Mouse (Mus musculus) heart, postnatal 14 days (tissue): ENCODE data around the gene Ndufa12. TPM values are rescaled to one million over a fixed set of nuclear protein-coding genes. Genes with fewer than 3 reads are reported as not detected.
A peak's percentile ranks its signal among the peaks of the same experiment; 100 is the strongest.

Source experiments
- DNase-seq, 2 experiments: peaks; one replicate each; pipeline ENCODE4 v3.0.0; 2021 to 2022
- intact Hi-C: fragments of 180-260 bp; cut with DNase I; formaldehyde crosslinking; loops from one replicate; pipeline ENCODE4 v1.15.1; 2025
- long read RNA-seq, 2 experiments: library from polyadenylated mRNA; stranded (forward); transcript quantifications; one replicate each; pipeline ENCODE4 v2.0.0; 2021
- total RNA-seq, 2 experiments: library from RNA; stranded (reverse); gene quantifications; 2 replicates each; pipeline ENCODE4 v1.2.3; 2021

Gene Ndufa12
- total RNA-seq = 100 to 1,000 TPM; 667 to 680 TPM
- long read RNA-seq, experiment 1, transcript Ndufa12-201 (4 exons, 1,110 nt) = major isoform, 466 of 470 reads
- long read RNA-seq, experiment 1, partial matches to known transcripts = 2 of 470 reads
- long read RNA-seq, experiment 1, other reads (novel, unspliced or antisense) = 2 of 470 reads
- long read RNA-seq, experiment 2, transcript Ndufa12-201 (4 exons, 1,110 nt) = major isoform, 436 of 449 reads
- long read RNA-seq, experiment 2, partial matches to known transcripts = 8 of 449 reads
- long read RNA-seq, experiment 2, other reads (novel, unspliced or antisense) = 4 of 449 reads

DNA sequence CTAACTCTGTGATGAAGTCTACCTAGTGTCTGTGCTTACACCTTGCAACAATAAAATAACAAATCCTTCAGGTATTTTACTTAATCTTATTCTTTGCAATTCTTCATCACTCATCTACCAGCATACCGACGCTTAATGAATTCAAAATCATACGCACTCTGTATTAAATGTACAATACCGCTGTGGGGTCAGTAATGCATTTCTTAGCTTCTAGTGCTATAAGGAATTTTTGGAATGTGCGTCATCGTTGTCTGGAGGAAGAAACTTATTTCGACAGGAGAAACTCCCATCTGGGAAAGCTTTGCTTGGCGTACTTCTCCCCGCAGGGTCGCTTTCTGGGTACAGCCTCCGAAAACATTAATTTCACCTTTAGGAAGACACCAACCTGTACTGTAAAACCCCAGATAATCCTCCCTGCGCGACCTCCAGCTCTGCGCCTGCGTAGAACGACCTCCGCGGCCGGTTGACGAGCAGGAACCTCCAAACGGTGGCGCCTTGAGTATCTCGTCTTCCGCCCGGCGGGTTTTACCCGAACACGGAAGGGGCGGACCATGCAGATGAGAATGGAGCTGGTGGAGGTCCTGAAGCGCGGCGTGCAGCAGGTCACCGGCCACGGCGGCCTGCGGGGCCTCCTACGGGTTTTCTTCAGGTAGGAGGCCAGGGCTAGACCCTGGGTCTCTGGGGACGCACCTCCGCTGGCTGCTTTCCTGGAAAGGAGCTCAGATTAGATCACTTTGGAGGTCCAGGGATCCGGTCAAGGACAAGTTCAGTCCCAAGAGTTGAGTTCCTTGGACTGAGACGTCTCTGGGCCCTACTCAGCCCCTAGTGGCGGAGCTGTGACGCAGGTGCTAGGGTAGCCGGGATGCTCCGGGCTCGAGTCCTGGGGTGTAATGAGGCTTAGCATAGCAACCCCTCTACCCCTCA lies at the start of gene Ndufa12:
Gene Ndufa12, plus strand, starts transcription at position 239 of the 924 bp plus-strand sequence.
- intact Hi-C loops = no loop called here
- DNase-seq = peak; percentile 94 to 97

DNA sequence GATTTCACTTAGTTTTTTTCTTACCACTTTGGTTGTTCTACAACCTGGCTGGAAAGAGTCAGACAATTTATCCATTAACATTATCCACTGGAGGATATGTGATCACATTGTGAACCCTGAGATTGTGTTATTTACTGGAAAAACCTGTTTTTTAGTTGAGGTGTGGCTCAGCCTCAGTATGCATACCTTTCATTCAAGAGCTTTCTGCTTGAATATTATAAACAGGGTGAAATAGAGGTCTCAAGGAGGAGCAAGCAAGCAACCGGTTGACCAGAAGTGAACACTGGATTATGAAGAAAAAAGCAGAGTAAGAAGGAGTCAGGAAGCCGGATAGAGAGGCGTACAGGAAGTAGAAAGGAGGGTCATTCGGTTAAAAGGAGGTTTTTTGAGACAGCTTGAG lies 47.0 kb upstream of the Ndufa12 start:
- intact Hi-C loops = no loop called here
- DNase-seq = no peak

DNA sequence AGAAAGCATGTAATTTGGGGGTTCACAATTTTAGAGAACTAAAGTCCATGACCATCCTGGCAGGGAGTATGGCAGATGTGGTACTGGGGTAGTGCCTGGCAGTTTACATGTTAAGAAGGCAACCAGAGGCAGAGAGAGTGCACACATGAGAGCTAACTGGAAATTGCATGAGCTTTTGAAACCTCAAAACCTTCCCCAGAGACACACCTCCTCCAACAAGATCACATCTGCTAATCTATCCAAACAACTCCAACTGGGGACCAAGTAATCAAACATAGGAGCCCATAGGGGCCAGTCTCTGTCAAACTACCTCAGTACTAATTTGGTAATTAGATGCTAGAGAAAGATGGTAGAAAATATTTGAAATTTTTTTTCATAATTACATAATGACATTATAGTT lies 44.7 kb upstream of the Ndufa12 start:
- DNase-seq = no peak
- intact Hi-C loops = no loop called here

DNA sequence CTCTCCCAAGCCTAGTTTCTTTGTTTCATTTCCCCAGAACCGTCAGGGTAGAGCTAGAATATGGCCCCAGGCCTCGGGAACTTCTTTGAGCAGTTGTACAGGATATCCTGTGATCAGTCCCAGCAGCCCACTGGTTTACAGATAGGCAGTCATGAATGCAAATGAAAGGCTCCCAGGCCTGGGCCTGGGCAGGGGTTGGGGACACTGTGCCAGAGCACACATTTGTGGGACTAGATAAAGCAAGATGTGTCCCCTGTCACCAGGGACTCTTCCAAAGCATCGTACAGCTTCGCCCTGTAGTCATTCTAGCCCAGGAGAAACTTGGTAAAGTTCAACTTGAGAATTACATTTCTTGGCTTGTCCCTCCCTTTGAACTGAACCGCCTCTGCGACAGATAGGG lies 39.6 kb upstream of the Ndufa12 start:
- no peak for DNase-seq
- intact Hi-C loops = no loop called here

DNA sequence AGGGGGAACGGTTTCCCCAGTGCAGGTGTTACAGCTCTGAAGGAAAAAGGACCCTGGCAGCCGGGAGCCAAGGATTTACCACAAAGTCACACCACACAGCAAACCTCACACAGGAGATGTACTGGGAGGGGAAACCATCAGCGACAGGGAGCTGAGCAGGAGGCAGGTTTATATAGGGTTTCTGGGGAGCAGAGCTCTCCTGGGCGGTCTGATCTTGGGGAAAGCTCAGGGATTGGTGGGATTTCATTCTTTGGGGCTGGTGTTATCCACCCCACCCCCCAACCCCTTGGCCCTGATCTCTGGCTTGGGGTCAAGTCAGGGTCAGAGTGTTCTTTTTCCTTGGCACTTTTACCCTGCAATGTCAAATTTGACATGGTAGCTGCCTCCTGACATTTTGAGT lies 39.1 kb upstream of the Ndufa12 start:
- intact Hi-C loops = no loop called here
- no peak for DNase-seq

DNA sequence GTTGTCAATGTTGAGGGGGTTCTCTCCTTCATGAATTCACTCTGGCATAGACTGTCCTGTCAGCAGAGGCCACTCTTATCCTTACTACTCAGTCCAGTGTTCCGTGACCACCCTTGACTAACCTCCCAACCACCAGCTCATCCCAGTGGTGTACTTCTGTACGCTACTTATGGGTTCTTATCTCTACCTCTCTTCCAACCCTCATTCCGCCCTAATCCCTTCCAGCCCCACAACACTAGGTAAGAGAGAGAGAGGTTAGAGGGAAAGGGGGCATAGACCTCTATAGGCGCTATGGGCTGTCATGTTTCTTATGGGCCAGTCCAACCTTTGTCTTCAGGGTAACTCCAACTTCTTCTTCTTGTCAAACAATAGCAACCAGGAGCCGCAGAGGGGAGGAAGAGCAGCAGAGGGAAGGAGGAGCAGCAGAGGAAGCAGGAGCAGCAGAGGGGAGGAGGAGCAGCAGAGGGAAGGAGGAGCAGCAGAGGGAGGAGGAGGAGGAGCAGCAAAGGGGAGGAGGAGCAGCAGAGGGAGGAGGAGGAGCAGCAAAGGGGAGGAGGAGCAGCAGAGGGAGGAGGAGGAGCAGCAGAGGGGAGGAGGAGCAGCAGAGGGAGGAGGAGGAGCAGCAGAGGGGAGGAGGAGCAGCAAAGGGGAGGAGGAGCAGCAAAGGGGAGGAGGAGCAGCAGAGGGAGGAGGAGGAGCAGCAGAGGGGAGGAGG lies 37.3 kb upstream of the Ndufa12 start:
- intact Hi-C loops = no loop called here
- no peak for DNase-seq

DNA sequence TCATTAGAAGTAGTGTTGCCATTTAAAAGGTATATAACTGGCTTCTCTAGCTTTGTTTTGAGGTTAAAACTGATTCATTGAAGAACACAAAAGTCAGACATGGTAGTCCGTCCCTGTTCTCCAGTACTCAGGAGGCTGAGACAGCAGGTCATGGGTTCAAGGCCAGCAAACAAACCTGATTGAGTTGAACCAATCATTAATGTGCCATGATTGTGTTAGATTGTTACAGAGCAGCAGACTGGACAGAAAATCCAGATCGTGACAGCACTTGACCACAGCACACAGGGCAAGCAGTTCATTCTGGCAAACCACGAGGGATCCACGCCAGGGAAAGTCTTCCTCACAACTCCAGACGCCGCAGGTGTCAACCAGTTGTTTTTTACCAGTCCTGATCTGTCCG lies 36.5 kb upstream of the Ndufa12 start:
- no peak for DNase-seq
- intact Hi-C loops = no loop called here

DNA sequence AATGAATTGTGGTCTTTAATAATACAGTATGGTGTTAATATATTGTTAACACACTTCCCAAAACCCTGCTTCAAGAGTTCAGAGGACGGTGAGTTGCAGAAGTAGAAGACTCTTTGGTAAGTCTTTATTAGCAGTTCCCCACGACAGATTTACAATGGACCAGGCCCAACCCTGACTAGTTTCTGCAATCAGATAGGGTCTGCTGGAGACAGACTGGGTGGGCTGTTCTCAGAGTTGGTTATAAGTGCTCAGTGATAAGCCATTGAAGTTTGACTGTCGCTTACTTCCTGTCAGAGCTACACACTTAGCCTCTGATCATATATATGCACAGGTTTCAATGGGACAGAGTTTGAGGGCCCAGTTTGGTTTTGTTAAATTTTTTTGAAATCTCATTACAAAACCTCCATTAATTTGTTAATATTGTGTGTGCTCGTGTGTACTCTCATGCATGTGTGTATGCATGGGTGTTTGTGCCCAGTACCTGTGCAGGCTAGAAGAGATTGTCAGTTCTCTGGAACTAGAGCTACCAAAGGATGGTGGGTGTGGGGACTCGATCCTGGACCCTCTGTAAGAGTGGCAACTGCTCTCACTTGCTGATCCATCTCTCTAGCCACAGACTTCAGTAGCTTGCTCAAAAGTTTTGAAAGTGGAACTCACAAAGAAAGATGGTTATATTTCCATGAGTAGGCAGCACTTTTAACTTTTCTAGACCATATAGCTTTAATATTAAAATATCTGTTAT lies 34.2 kb upstream of the Ndufa12 start:
- intact Hi-C loops = no loop called here
- DNase-seq = no peak

DNA sequence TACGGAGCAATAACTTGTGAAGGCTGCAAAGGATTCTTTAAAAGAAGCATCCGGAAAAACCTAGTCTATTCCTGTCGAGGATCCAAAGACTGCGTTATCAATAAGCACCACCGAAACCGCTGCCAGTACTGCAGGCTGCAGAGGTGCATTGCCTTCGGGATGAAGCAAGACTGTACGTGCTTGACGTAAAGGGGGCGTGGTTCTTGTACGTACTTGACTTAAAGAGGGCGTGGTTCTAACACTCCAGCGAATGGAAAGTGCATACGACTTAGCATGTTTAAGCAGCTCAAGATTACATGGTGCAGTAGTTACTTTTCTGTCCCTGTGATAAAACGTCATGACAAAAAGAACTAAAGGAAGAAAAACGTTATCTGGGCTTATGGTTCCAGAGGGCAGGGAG lies 33.1 kb upstream of the Ndufa12 start:
- no peak for DNase-seq
- intact Hi-C loops = no loop called here

DNA sequence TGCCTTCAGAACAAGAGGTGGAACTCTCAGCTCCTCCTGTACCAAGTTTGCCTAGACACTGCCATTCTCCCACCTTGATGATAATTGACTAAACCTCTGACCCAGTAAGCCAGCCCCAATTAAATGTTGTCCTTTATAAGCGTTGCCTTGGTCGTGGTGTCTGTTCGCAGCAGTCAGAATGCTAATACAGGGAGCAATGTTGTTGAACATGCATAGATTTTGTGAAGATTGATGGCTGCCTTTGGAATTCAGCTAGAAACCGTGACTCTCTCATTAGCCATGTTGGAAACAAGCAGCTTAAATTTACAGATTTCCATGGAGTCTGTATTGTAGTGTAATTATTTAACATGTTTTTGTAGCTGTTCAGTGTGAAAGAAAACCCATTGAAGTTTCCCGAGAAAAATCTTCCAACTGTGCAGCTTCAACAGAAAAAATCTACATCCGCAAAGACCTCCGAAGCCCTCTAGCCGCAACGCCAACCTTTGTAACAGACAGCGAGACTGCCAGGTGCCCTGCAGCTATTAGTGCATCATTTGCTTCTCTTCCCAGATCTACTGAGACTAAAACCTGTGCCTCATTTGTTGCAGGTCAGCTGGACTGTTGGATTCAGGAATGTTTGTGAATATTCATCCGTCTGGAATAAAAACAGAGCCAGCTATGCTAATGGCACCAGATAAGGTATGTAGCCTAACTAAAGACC lies 31.3 kb upstream of the Ndufa12 start:
- no peak for DNase-seq
- intact Hi-C loops = no loop called here

DNA sequence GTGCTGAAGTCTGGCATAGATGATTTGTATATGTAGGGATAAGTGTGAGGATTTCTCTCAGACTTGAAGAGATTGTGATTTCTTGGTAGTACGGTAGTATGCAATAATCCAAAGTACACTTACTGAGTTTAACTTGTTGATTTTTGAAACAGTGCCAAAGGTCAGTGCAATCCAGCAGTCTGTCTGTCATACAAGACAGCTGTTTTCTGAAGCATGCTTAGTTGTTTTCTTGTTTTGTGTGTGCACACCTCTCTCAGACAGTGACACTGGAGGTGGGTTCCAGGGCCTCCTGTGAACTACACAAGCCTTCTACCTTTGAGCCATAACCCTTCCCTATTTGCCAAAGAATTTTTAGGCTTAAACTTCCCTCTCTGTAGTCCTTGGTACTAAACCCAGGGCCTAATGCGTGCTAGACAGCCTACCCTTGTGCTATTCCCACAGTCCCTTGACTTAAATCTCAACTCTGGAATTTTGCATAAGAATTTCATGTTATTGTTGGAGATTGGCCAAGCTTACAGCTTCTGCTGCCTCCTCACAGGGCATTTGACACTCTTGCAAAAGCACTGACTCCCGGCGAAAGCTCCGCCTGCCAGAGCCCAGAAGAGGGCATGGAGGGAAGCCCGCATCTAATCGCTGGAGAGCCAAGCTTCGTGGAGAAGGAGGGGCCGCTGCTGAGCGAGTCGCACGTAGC lies 26.9 kb upstream of the Ndufa12 start:
- intact Hi-C loops = no loop called here
- DNase-seq = no peak

DNA sequence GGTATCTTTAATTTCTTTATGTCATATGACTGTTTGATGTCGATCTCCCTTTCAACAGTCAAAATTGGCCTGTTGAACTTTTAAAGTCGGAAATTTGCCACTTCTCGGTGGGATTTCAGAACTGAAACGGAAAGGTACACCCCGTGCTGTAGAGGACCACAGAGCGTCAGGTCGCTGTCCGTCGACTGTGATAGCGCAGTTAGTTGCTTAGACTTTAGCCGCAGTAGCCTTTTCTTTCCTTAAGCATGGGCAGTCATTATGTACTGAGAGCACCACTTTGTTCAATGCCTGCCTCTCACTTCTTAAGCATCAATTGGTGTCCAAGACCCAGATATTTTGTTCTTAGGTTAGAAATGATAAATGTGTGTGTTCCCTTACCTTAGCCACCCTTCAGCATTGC lies 26.4 kb upstream of the Ndufa12 start:
- intact Hi-C loops = no loop called here
- DNase-seq = no peak

DNA sequence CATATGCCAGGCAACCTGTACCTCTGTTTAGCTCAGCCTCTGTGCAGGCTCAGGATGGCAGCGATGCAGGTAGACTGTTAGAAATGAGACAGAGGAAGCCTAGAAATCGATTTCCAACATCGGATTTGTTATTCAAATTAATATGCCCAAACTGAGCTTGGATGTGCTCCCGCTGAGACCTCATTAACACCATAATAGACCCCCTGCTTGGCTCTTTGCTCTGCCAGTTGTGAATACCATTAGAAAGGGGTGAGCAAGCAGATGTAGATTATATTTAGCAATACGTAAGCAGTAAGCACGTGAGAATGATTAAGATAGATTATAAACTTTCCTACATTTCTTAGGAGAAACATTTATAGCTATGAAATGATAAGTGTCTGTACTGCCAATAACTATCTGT lies 25.8 kb upstream of the Ndufa12 start:
- no peak for DNase-seq
- intact Hi-C loops = no loop called here

DNA sequence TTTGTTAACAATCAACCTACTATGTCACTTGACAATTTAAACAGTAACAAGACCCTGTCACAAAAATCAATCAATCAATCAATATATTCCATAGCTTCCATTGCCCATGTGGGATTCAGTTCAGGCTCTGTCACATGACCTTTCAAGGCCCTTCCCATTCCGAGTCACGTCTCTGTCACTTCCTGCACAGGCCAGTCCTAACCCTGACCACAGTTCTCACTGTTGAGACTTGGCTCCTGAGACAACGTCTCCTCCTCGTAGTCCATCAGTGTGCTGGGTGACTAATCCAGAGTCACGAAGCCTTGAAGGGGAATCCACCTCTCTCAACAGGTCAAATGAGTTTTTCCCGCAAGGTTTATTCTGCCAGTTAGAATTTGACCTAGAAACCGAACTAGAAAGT lies 23.9 kb upstream of the Ndufa12 start:
- intact Hi-C loops = no loop called here
- DNase-seq = no peak

DNA sequence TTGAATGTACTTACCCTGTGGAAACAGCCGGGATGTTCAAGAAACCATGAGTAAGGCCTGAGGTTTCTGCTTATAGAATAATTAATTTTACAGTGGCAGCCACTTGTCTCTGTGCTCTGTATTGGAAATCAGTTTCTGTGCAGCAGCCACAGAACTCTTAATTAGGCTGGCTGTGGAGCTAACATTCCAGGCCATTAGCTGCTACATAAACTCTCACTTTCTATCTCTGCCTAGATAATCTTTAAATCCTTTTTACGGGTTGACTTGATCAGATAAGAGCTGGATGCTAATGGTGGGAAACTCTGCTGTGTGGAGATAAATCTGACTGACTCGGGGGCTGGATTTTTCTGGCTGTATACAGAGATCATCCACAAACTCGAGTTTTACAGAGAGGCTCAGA lies 15.3 kb upstream of the Ndufa12 start:
- no peak for DNase-seq
- intact Hi-C loops = no loop called here

DNA sequence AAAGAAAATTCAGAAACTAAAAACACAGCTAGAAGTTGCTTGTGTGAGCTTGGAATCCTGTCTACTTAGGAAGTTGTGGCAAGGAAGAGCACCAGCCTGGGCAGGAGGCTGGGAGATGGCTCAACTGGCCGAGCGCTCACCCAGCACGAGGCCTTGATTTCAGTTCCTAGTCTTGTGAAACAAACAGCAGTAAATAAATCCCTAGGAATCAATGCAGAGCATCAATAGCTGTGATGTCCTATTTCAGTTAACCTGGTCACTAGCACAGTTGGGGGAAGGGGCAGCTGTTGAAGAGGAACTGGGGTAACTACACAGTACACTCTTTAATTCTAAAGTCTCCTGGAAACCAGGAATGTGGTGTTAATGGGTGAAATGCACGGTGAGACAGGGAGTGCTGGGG lies 6.5 kb downstream of the Ndufa12 start:
- no peak for DNase-seq
- intact Hi-C loops = no loop called here

DNA sequence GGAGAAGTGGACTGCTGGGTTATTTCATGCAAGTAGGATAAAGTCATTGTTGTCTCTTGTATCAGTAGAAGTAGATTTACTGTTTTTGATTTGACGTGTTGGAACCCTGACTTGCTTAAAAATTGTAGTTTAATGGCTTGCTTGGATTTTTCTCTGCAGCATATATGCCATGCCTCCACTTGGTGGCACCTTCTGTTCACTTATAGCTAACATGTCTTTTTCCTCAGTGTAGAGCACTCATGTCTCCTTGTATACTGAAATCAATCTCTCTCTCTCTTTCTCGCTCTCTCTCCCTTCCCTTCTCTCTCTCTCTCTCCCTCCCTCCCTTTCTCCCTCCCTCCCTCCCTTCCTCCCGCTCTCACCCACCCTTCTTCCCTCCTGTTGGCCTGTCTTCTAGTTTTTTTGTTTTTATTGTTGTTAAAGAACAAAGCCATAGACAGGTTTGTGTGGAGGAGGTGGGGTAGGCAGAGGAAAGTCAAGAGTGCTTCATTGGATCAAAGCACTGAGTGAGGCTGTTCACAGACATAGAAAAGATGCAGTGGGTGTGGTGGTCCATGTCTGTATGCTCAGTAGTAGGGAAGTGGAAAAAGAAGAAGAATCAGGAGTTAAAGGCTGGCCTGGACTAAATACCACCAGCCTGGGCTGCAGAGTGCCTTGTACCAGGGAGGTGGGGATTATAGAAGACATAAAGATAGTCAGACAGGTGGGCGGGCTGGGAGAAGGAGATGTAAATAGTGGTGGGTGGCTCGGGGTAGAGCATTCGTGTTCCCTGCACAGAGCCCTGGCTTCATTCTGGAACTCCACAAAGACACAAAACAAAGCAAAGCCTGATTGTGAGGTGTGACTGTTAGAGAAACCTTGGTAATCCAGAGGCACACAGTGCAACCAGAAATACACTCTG lies 12.4 kb downstream of the Ndufa12 start:
- intact Hi-C loops = loop anchor here (10.0 kb wide), 1 partner anchor 394 kb away; no protein-coding TSS in a partner anchor
- DNase-seq = no peak

DNA sequence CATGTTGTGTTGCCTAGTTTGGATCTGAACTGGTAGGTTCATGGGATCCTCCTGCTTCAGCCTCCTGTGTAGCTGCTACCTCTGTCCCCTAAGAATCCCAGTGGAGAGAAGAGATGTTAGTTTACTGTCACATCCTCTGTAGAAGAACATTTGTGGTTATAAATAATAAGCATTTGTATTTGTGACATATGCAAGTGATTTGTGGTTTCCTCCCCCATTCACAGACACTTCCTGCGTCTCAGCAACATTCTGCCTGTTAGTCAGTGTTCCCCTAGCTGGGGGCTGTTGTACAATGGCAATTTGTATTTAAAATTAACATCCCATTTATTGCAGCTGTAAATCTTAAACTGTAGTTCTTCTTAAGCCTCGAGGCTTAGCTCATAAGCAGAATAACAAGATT lies 13.2 kb downstream of the Ndufa12 start:
- intact Hi-C loops = loop anchor here (10.0 kb wide), 1 partner anchor 393 kb away; no protein-coding TSS in a partner anchor

More for the DNA sequence above, 13.2 kb downstream of the Ndufa12 start:
- no peak for DNase-seq
